Mouse (Mus musculus): ENCODE measurements around the gene Kctd17.

- no peak for TF ChIP-seq CTCF (IDR thresholded peaks at IDR 0.05; ENCODE audit: low read depth)
- TF ChIP-seq EP300 (optimal IDR thresholded peaks at IDR 0.05), result no peak
Observed at GRCm38 (mm10) chr15:78476878-78477277, 48.5 kb downstream of the Kctd17 start.
